Mouse (Mus musculus): ENCODE measurements around the gene Kcnj14. TPM values are rescaled to one million over a fixed set of nuclear protein-coding genes. Genes with fewer than 3 reads are reported as not detected.

The Kcnj14 gene
- polyA plus RNA-seq, 2 experiments, result 1.1 to 1.7 TPM

DNA sequence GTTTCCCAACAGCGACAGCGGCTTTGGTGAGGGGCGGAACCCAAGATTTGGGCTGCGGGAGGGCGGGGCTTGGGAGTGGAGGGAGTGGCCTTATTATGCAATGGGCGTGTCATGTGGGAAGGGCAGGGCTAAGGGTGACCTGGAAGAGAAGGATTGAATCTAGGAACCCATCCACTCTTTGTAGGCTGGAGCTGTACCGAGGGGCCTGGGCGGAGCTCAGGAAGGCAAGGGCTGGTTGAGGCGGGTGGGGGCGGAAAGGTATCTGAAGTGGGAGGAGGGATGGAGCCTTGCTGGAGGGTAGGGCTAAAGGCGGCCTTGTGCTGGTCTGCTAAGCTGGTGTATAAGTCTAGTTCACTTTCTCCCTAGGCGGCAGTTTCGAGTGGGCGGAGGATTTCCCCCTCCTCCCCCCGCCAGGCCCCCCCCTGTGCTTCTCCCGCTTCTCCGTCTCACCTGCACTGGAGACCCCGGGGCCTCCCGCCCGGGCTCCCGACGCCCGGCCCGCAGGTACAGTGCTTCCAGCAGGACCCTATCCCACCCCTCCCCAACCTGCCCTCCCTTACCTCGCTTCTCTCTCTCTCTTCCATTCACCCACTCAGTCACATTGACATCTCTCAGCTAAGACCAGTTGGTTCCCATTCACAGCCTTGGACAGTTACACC, 23.9 kb downstream of the Kcnj14 start:
- H3K9ac ChIP-seq (ENCODE audit: low read depth, low read length, severe bottlenecking), result no peak overlapping the region
- peak overlapping the region; percentile 30 for H3K4me2 ChIP-seq (replicated peaks; ENCODE audit: low read depth, low read length, severe bottlenecking)
- no peak overlapping the region for H3K27ac ChIP-seq (replicated peaks; ENCODE audit: low read depth, low read length)
- DNase-seq (ENCODE audit: low spot score), result no peak
- peak overlapping the region; percentile 8; the same call in 1 of the 2 replicates for H3K4me3 ChIP-seq (replicated peaks; ENCODE audit: low read length)
- H3K36me3 ChIP-seq (ENCODE audit: control insufficient read depth, insufficient read depth, low read length), result peaks cover 22% of the 10 kb centered on the region
- H3K4me1 ChIP-seq (ENCODE audit: control insufficient read depth, insufficient read depth, low read length), result peaks cover 22% of the 10 kb centered on the region
- WGBS, result 23% methylated on average over 21 of the region's 25 CpGs
- no peak for TF ChIP-seq POLR2A (IDR thresholded peaks at IDR 0.05; ENCODE audit: borderline replicate concordance, extremely low read depth, insufficient read depth, insufficient read length)
- H3K9me3 ChIP-seq (ENCODE audit: control insufficient read depth, low read length), result no peaks in the 10 kb centered on the region; the same call in 1 of the 2 replicates
- peaks cover 23% of the 10 kb centered on the region; the same call in 1 of the 2 replicates for H3K27me3 ChIP-seq (ENCODE audit: control insufficient read depth, insufficient read depth, low read length)
- 0 out of 2 replicates have a peak, but pooled peaks have one; percentile 27 for ATAC-seq (ENCODE audit: low FRiP score, low read depth)

GRCm38 (mm10) chr7:45800001-45800400, 24.6 kb downstream of the Kcnj14 start:
- DNase-seq (ENCODE audit: low spot score) (no peak), ATAC-seq (ENCODE audit: low FRiP score, low read depth) (no peak)
- Histone ChIP-seq H3K9me3 (ENCODE audit: control insufficient read depth, low read length) (no peaks in the 10 kb centered on the region; the same call in 1 of the 2 replicates), H3K4me3 (replicated peaks; ENCODE audit: low read length) (0 out of 2 replicates have a peak overlapping the region, but pooled peaks have one; percentile 8), H3K4me1 (ENCODE audit: control insufficient read depth, insufficient read depth, low read length) (peaks cover 22% of the 10 kb centered on the region), H3K9ac (ENCODE audit: low read depth, low read length, severe bottlenecking) (no peak overlapping the region), H3K27ac (replicated peaks; ENCODE audit: low read depth, low read length) (no peak overlapping the region), H3K27me3 (ENCODE audit: control insufficient read depth, insufficient read depth, low read length) (peaks cover 23% of the 10 kb centered on the region; the same call in 1 of the 2 replicates), H3K4me2 (replicated peaks; ENCODE audit: low read depth, low read length, severe bottlenecking) (peak overlapping the region; percentile 30; the same call in 1 of the 2 replicates), H3K36me3 (ENCODE audit: control insufficient read depth, insufficient read depth, low read length) (peaks cover 29% of the 10 kb centered on the region)
- WGBS, result 35% methylated on average over 7 of the region's 7 CpGs
- no peak for TF ChIP-seq POLR2A (IDR thresholded peaks at IDR 0.05; ENCODE audit: borderline replicate concordance, extremely low read depth, insufficient read depth, insufficient read length)

- WGBS, result 52% methylated on average over 7 of the region's 7 CpGs
- peaks cover 39% of the 10 kb centered on the region for H3K36me3 ChIP-seq (ENCODE audit: control insufficient read depth, insufficient read depth, low read length)
- TF ChIP-seq POLR2A (IDR thresholded peaks at IDR 0.05; ENCODE audit: borderline replicate concordance, extremely low read depth, insufficient read depth, insufficient read length), result no peak
- peak overlapping the region; percentile 82; the same call in 1 of the 2 replicates for H3K4me2 ChIP-seq (replicated peaks; ENCODE audit: low read depth, low read length, severe bottlenecking)
- DNase-seq (ENCODE audit: low spot score), result no peak
- peak overlapping the region; percentile 45 for H3K4me3 ChIP-seq (replicated peaks; ENCODE audit: low read length)
- no peak overlapping the region for H3K27ac ChIP-seq (replicated peaks; ENCODE audit: low read depth, low read length)
- ATAC-seq (ENCODE audit: low FRiP score, low read depth), result no peak
- no peaks in the 10 kb centered on the region; the same call in 1 of the 2 replicates for H3K9me3 ChIP-seq (ENCODE audit: control insufficient read depth, low read length)
- peaks cover 23% of the 10 kb centered on the region; the same call in 1 of the 2 replicates for H3K27me3 ChIP-seq (ENCODE audit: control insufficient read depth, insufficient read depth, low read length)
- peaks cover 22% of the 10 kb centered on the region for H3K4me1 ChIP-seq (ENCODE audit: control insufficient read depth, insufficient read depth, low read length)
- H3K9ac ChIP-seq (ENCODE audit: low read depth, low read length, severe bottlenecking), result no peak overlapping the region
These were observed 25.7 kb downstream of the Kcnj14 start for GRCm38 (mm10) chr7:45798931-45799330.

DNA sequence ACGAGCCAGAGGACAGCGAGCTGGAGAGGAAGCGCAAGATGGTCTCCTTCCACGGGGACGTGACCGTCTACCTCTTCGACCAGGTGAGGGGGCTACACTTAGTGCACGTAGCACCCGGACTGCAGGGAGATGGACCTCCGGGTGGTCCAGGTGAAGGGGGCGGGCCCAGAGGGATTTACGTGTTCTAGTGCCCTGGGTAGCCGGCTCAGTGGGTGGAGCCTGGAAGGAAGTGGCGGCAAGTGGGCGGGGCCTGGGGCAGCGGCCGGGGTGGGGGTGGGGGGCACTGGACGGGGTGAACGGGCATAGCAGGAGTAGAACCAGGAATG, 26.1 kb downstream of the Kcnj14 start:
- Histone ChIP-seq H3K9me3 (ENCODE audit: control insufficient read depth, low read length) (no peaks in the 10 kb centered on the region; the same call in 1 of the 2 replicates), H3K9ac (ENCODE audit: low read depth, low read length, severe bottlenecking) (peak overlapping the region; percentile 57), H3K4me2 (replicated peaks; ENCODE audit: low read depth, low read length, severe bottlenecking) (peak overlapping the region; percentile 82), H3K27ac (replicated peaks; ENCODE audit: low read depth, low read length) (no peak overlapping the region), H3K4me1 (ENCODE audit: control insufficient read depth, insufficient read depth, low read length) (peaks cover 22% of the 10 kb centered on the region), H3K27me3 (ENCODE audit: control insufficient read depth, insufficient read depth, low read length) (peaks cover 23% of the 10 kb centered on the region; the same call in 1 of the 2 replicates), H3K36me3 (ENCODE audit: control insufficient read depth, insufficient read depth, low read length) (peaks cover 44% of the 10 kb centered on the region), H3K4me3 (replicated peaks; ENCODE audit: low read length) (peak overlapping the region; percentile 45)
- no peak for DNase-seq (ENCODE audit: low spot score)
- no peak for ATAC-seq (ENCODE audit: low FRiP score, low read depth)
- 2% methylated on average over 18 of the region's 19 CpGs for WGBS
- TF ChIP-seq POLR2A (IDR thresholded peaks at IDR 0.05; ENCODE audit: borderline replicate concordance, extremely low read depth, insufficient read depth, insufficient read length), result no peak

GRCm38 (mm10) chr7:45797661-45798510, 26.7 kb downstream of the Kcnj14 start:
- Histone ChIP-seq H3K9ac (ENCODE audit: low read depth, low read length, severe bottlenecking) (peak overlapping the region; percentile 57), H3K27me3 (ENCODE audit: control insufficient read depth, insufficient read depth, low read length) (peaks cover 23% of the 10 kb centered on the region; the same call in 1 of the 2 replicates), H3K4me2 (replicated peaks; ENCODE audit: low read depth, low read length, severe bottlenecking) (peak overlapping the region; percentile 82), H3K9me3 (ENCODE audit: control insufficient read depth, low read length) (no peaks in the 10 kb centered on the region; the same call in 1 of the 2 replicates), H3K4me3 (replicated peaks; ENCODE audit: low read length) (peak overlapping the region; percentile 45), H3K4me1 (ENCODE audit: control insufficient read depth, insufficient read depth, low read length) (peaks cover 22% of the 10 kb centered on the region), H3K36me3 (ENCODE audit: control insufficient read depth, insufficient read depth, low read length) (peaks cover 47% of the 10 kb centered on the region), H3K27ac (replicated peaks; ENCODE audit: low read depth, low read length) (no peak overlapping the region)
- DNase-seq (ENCODE audit: low spot score), result no peak
- WGBS, result 2% methylated on average over 22 of the region's 60 CpGs
- TF ChIP-seq POLR2A (IDR thresholded peaks at IDR 0.05; ENCODE audit: borderline replicate concordance, extremely low read depth, insufficient read depth, insufficient read length), result no peak
- no peak for ATAC-seq (ENCODE audit: low FRiP score, low read depth)

All from limb, embryonic 14.5 days (tissue).